Mouse (Mus musculus) bone marrow, adult 2 months (tissue): ENCODE results near the gene Pxn. TPM values are rescaled to one million over a fixed set of nuclear protein-coding genes. Genes with fewer than 3 reads are reported as not detected.

ENCODE experiments used
- H3K27ac ChIP-seq: fragments of 200-500 bp; 2 replicates; pipeline ENCODE4 v1.5.1; 2012; ENCODE audit warnings: low read depth, mild to moderate bottlenecking, control low read depth, inconsistent platforms, low read length; ENCODE audit not compliant: control insufficient read depth, poor library complexity, insufficient read depth
- H3K4me1 ChIP-seq: fragments of 200-500 bp; 2 replicates; pipeline ENCODE4 v1.6.1; 2011; ENCODE audit warnings: low read length; ENCODE audit not compliant: control insufficient read depth, insufficient read depth
- H3K4me3 ChIP-seq: fragments of 200-500 bp; replicated peaks from 2 replicates; pipeline ENCODE3; 2011; ENCODE audit warnings: mild to moderate bottlenecking, low read depth, low read length, control low read depth; ENCODE audit not compliant: control insufficient read depth
- CTCF ChIP-seq: fragments of 200-500 bp; IDR thresholded peaks from 2 replicates; pipeline ENCODE4 v1.5.1; 2011; ENCODE audit warnings: low read length, control low read depth; ENCODE audit not compliant: control insufficient read depth, insufficient read depth
- POLR2A ChIP-seq: fragments of 200-500 bp; IDR thresholded peaks from 2 replicates; pipeline ENCODE4 v1.6.1; 2011; ENCODE audit warnings: low read depth, mild to moderate bottlenecking, control low read depth, low read length, borderline replicate concordance; ENCODE audit not compliant: control insufficient read depth
- WGBS: fragments of 180-500 bp; shearing (Covaris S2); methylation state at CpG from one replicate; pipeline ENCODE4 v1.1.7; 2018; 5-methylcytosine and 5-hydroxymethylcytosine counted together
- polyA plus RNA-seq: library from polyadenylated mRNA; stranded (reverse); fragments of >200 nt; gene quantifications from 2 replicates; pipeline ENCODE4 v1.2.4, GENCODE M21; 2011; ENCODE audit warnings: low replicate concordance; ENCODE audit not compliant: missing spikeins, insufficient read depth, insufficient read length

The Pxn gene
- polyA plus RNA-seq, 1 experiment: 71.6 TPM

- Histone ChIP-seq H3K27ac (0 out of 2 replicates have a peak within 1 kb of the TSS, but pooled peaks have one; percentile 7), H3K4me3 (peak within 1 kb of the TSS; percentile 68), H3K4me1 (peaks cover 2% of the 10 kb centered on the region)
- 4% methylated on average over 30 of the region's 30 CpGs for WGBS
- TF ChIP-seq CTCF (no peak), POLR2A (no peak)
These were observed 22.2 kb upstream of the Pxn start, which contains the start of gene Sirt4 for GRCm38 (mm10) chr5:115483947-115484920. Sirt4 (minus strand) TSS chr5:115484725.

DNA sequence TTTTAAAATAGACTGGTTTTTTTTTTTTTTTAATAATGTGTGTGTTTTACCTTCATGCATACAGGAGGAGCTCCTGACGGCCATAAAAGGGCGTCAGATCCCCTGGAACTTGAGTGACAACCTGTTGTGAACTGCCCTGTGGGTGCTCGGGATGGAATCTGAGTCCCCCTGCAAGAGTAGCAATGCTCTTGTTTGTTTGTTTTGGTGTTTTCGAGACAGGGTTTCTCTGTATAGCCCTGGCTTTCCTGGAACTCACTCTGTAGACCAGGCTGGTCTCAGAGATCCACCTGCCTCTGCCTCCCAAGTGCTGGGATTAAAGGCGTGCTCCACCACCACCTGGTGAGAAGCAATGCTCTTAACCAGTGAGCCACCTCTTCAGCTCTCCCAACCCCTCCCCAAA lies 21.5 kb upstream of the Pxn start:
- no peak overlapping the region for H3K27ac ChIP-seq
- 66% methylated on average over 5 of the region's 5 CpGs for WGBS
- H3K4me1 ChIP-seq: peaks cover 2% of the 10 kb centered on the region
- H3K4me3 ChIP-seq: no peak overlapping the region
- TF ChIP-seq CTCF: no peak
- TF ChIP-seq POLR2A: no peak

- WGBS: 88% methylated on average over 18 of the region's 18 CpGs
- Histone ChIP-seq H3K4me1 (peaks cover 2% of the 10 kb centered on the region), H3K4me3 (no peak overlapping the region), H3K27ac (no peak overlapping the region)
- TF ChIP-seq CTCF: no peak
- TF ChIP-seq POLR2A: no peak
These were observed 20.8 kb upstream of the Pxn start for GRCm38 (mm10) chr5:115485489-115486205.

DNA sequence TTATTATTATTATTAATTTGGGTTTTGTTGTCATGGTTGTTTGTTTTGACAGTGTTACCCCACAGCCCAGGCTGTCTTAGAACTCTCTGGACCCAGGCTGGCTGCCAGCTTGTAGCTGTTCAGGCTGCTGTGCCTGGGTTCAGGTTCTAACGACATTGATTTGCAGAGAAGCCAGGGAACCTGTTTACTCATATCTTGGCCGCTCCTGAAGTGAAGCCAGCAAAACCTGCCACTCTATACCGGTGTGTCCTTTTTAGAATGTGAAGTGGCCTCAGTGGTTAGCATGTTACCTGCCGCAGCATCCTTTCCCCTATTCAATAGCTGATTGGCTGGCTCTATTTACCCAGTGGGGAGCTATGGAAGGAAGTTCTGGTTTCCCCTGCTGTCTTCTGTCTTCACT lies 19.8 kb upstream of the Pxn start:
- TF ChIP-seq CTCF (no peak), POLR2A (no peak)
- 66% methylated on average over 4 of the region's 4 CpGs for WGBS
- Histone ChIP-seq H3K4me1 (peaks cover 2% of the 10 kb centered on the region), H3K4me3 (no peak overlapping the region), H3K27ac (no peak overlapping the region)

DNA sequence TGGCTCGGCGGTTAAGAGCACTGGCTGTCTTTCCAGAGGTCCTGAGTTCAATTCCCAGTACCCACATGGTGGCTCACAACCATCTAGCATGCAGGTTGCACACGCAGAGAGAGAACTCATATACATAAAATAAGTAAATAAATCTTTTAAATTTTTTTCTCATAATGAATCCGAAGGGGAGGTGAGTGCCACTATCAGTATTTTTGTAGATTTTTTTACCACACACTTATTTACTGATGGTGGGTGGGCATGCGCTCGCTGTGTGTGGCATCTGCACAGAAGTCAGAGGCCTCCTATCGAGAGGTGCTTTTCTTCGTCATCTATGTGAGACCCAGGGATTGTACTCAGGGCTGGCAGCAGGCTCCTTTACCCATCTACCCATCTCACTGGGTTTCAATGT lies 19.1 kb upstream of the Pxn start:
- WGBS: 88% methylated on average over 8 of the region's 8 CpGs
- TF ChIP-seq CTCF: no peak
- TF ChIP-seq POLR2A: no peak
- Histone ChIP-seq H3K4me3 (no peak overlapping the region), H3K4me1 (peaks cover 2% of the 10 kb centered on the region), H3K27ac (no peak overlapping the region)

GRCm38 (mm10) chr5:115487942-115488580 lies 18.4 kb upstream of the Pxn start:
- Histone ChIP-seq H3K27ac (peak overlapping the region; percentile 77; the same call in 1 of the 2 replicates), H3K4me1 (peaks cover 2% of the 10 kb centered on the region), H3K4me3 (no peak overlapping the region)
- TF ChIP-seq CTCF: no peak
- no peak for TF ChIP-seq POLR2A
- WGBS: 44% methylated on average over 9 of the region's 9 CpGs

- Histone ChIP-seq H3K27ac (peak overlapping the region; percentile 98), H3K4me3 (peak overlapping the region; percentile 33), H3K4me1 (peaks cover 2% of the 10 kb centered on the region)
- peak; percentile 50; the same call in 1 of the 2 replicates for TF ChIP-seq POLR2A
- TF ChIP-seq CTCF: no peak
- under 1% methylated on average over 39 of the region's 39 CpGs for WGBS
These were observed 17.4 kb upstream of the Pxn start for GRCm38 (mm10) chr5:115488841-115489698.
